Mouse (Mus musculus): ENCODE results near the gene Ddx60. TPM values are rescaled to one million over a fixed set of nuclear protein-coding genes. Genes with fewer than 3 reads are reported as not detected.
"Not testable (repeated sequence)": the region's sequence is repeated elsewhere in the genome, so short reads cannot be mapped to it uniquely, and the experiment has no call there.

Ddx60 gene
- total RNA-seq (2021), result under 1 TPM; 0.72 to 0.81 TPM

GRCm38 (mm10) chr8:61927777-61928494, at the start of gene Ddx60:
Ddx60 (plus strand) TSS chr8:61928087.
- peak; percentile 84 for DNase-seq
- intact Hi-C loops (cut with DNase I), result no loop called here

- intact Hi-C loops (cut with DNase I), result no loop called here
- DNase-seq, result peak; percentile 38
Measured at GRCm38 (mm10) chr8:61894062-61894461, 33.8 kb upstream of the Ddx60 start.

- DNase-seq, result no peak
- intact Hi-C loops (cut with DNase I), result no loop called here
Measured at GRCm38 (mm10) chr8:61896742-61897141, 31.1 kb upstream of the Ddx60 start.

GRCm38 (mm10) chr8:61897402-61897801, 30.5 kb upstream of the Ddx60 start:
- DNase-seq, result no peak
- intact Hi-C loops (cut with DNase I), result no loop called here

GRCm38 (mm10) chr8:61901028-61901717, 26.7 kb upstream of the Ddx60 start:
- no peak for DNase-seq
- intact Hi-C loops (cut with DNase I), result loop anchor here (10.0 kb wide), 1 partner anchor 134 kb away; no protein-coding TSS in a partner anchor

- DNase-seq, result no peak
- intact Hi-C loops (cut with DNase I), result loop anchor here (10.0 kb wide), 1 partner anchor 132 kb away; no protein-coding TSS in a partner anchor
Measured at GRCm38 (mm10) chr8:61902521-61902920, 25.4 kb upstream of the Ddx60 start, which contains the start of gene Palld. Palld (minus strand) TSS chr8:61902690.

- intact Hi-C loops (cut with DNase I), result loop anchor here (10.0 kb wide), 1 partner anchor 126 kb away; no protein-coding TSS in a partner anchor
- no peak for DNase-seq
Measured at GRCm38 (mm10) chr8:61908303-61909215, 19.3 kb upstream of the Ddx60 start.

- no peak for DNase-seq
- intact Hi-C loops (cut with DNase I), result loop anchor here (10.0 kb wide), 1 partner anchor 125 kb away; no protein-coding TSS in a partner anchor
Measured at GRCm38 (mm10) chr8:61909313-61909712, 18.6 kb upstream of the Ddx60 start.

- DNase-seq, result no peak
- intact Hi-C loops (cut with DNase I), result no loop called here
Measured at GRCm38 (mm10) chr8:61912817-61913216, 15.1 kb upstream of the Ddx60 start.

- intact Hi-C loops (cut with DNase I), result no loop called here
Measured at GRCm38 (mm10) chr8:61913957-61914356, 13.9 kb upstream of the Ddx60 start.

GRCm38 (mm10) chr8:61917287-61917686, 10.6 kb upstream of the Ddx60 start:
- intact Hi-C loops (cut with DNase I), result no loop called here
- DNase-seq, result no peak

More at GRCm38 (mm10) chr8:61913957-61914356, 13.9 kb upstream of the Ddx60 start:
- DNase-seq, result no peak

- no peak for DNase-seq
- intact Hi-C loops (cut with DNase I), result no loop called here
Measured at GRCm38 (mm10) chr8:61919145-61919788, 8.6 kb upstream of the Ddx60 start.

- intact Hi-C loops (cut with DNase I), result no loop called here
- no peak for DNase-seq
Measured at GRCm38 (mm10) chr8:61920389-61920788, 7.5 kb upstream of the Ddx60 start.

GRCm38 (mm10) chr8:61921454-61922054, 6.3 kb upstream of the Ddx60 start:
- intact Hi-C loops (cut with DNase I), result no loop called here
- DNase-seq, result no peak

- no peak for DNase-seq
- intact Hi-C loops (cut with DNase I), result no loop called here
Measured at GRCm38 (mm10) chr8:61924518-61924917, 3.4 kb upstream of the Ddx60 start.

GRCm38 (mm10) chr8:61933243-61933642, 5.4 kb downstream of the Ddx60 start:
- intact Hi-C loops (cut with DNase I), result no loop called here
- DNase-seq, result no peak

GRCm38 (mm10) chr8:61937576-61937975, 9.7 kb downstream of the Ddx60 start:
- intact Hi-C loops (cut with DNase I), result no loop called here
- no peak for DNase-seq

GRCm38 (mm10) chr8:61964591-61965375, 36.9 kb downstream of the Ddx60 start:
- intact Hi-C loops (cut with DNase I); DNase-seq: not testable (repeated sequence)

GRCm38 (mm10) chr8:61969581-61969980, 41.7 kb downstream of the Ddx60 start:
- intact Hi-C loops (cut with DNase I), result no loop called here
- no peak for DNase-seq
